Mouse (Mus musculus): Measurements from ENCODE around the gene Camta1. TPM values are rescaled to one million over a fixed set of nuclear protein-coding genes. Genes with fewer than 3 reads are reported as not detected.
A peak's percentile ranks its signal among the peaks of the same experiment; 100 is the strongest.

Camta1 gene
- polyA plus RNA-seq, 1 experiment from 2014 or later: 61.9 TPM

GRCm38 (mm10) chr4:150938063-150938452, 923.6 kb downstream of the Camta1 start:
- ATAC-seq (ENCODE audit: low FRiP score, low TSS enrichment) (no peak), DNase-seq (ENCODE audit: low spot score) (no peak)
- Histone ChIP-seq H3K4me3 (ENCODE audit: low read depth, low read length) (no peak overlapping the region), H3K9me3 (ENCODE audit: control insufficient read depth, low read length) (no peaks in the 10 kb centered on the region), H3K4me2 (replicated peaks; ENCODE audit: low read depth) (peak overlapping the region; percentile 25; the same call in 1 of the 2 replicates), H3K27ac (replicated peaks) (no peak overlapping the region), H3K9ac (ENCODE audit: low read length) (no peak overlapping the region), H3K4me1 (replicated peaks; ENCODE audit: control insufficient read depth, insufficient read depth) (no peaks in the 10 kb centered on the region), H3K36me3 (ENCODE audit: control insufficient read depth, insufficient read depth, low read length) (no peaks in the 10 kb centered on the region), H3K27me3 (ENCODE audit: control insufficient read depth, insufficient read depth, low read length) (no peaks in the 10 kb centered on the region)
- 44% methylated on average over 14 of the region's 14 CpGs for WGBS
- TF ChIP-seq EP300 (optimal IDR thresholded peaks at IDR 0.05): no peak
- TF ChIP-seq CTCF (IDR thresholded peaks at IDR 0.05; ENCODE audit: low read depth): no peak

GRCm38 (mm10) chr4:150937293-150938062, 924.2 kb downstream of the Camta1 start:
- Histone ChIP-seq H3K36me3 (ENCODE audit: control insufficient read depth, insufficient read depth, low read length) (no peaks in the 10 kb centered on the region), H3K4me2 (replicated peaks; ENCODE audit: low read depth) (peak overlapping the region; percentile 25; the same call in 1 of the 2 replicates), H3K9me3 (ENCODE audit: control insufficient read depth, low read length) (no peaks in the 10 kb centered on the region), H3K9ac (ENCODE audit: low read length) (no peak overlapping the region), H3K4me3 (ENCODE audit: low read depth, low read length) (no peak overlapping the region), H3K27ac (replicated peaks) (no peak overlapping the region), H3K27me3 (ENCODE audit: control insufficient read depth, insufficient read depth, low read length) (no peaks in the 10 kb centered on the region), H3K4me1 (replicated peaks; ENCODE audit: control insufficient read depth, insufficient read depth) (no peaks in the 10 kb centered on the region)
- WGBS: 75% methylated on average over 16 of the region's 16 CpGs
- DNase-seq (ENCODE audit: low spot score) (no peak), ATAC-seq (ENCODE audit: low FRiP score, low TSS enrichment) (no peak)
- TF ChIP-seq EP300 (optimal IDR thresholded peaks at IDR 0.05) (no peak), CTCF (IDR thresholded peaks at IDR 0.05; ENCODE audit: low read depth) (no peak)

- Histone ChIP-seq H3K27me3 (ENCODE audit: control insufficient read depth, insufficient read depth, low read length) (no peaks in the 10 kb centered on the region), H3K36me3 (ENCODE audit: control insufficient read depth, insufficient read depth, low read length) (no peaks in the 10 kb centered on the region), H3K4me3 (ENCODE audit: low read depth, low read length) (no peak overlapping the region), H3K4me1 (replicated peaks; ENCODE audit: control insufficient read depth, insufficient read depth) (no peaks in the 10 kb centered on the region), H3K4me2 (replicated peaks; ENCODE audit: low read depth) (no peak overlapping the region), H3K9ac (ENCODE audit: low read length) (no peak overlapping the region), H3K27ac (replicated peaks) (no peak overlapping the region), H3K9me3 (ENCODE audit: control insufficient read depth, low read length) (no peaks in the 10 kb centered on the region)
- 63% methylated on average over 1 of the region's 1 CpGs for WGBS
- DNase-seq (ENCODE audit: low spot score) (no peak), ATAC-seq (ENCODE audit: low FRiP score, low TSS enrichment) (no peak)
- TF ChIP-seq CTCF (IDR thresholded peaks at IDR 0.05; ENCODE audit: low read depth): no peak
- no peak for TF ChIP-seq EP300 (optimal IDR thresholded peaks at IDR 0.05)
Measured at GRCm38 (mm10) chr4:150933503-150933902, 928.2 kb downstream of the Camta1 start.

GRCm38 (mm10) chr4:150927789-150928188, 933.9 kb downstream of the Camta1 start:
- H3K4me1 ChIP-seq (replicated peaks; ENCODE audit: control insufficient read depth, insufficient read depth): no peaks in the 10 kb centered on the region
- no peaks in the 10 kb centered on the region for H3K27me3 ChIP-seq (ENCODE audit: control insufficient read depth, insufficient read depth, low read length)
- H3K9me3 ChIP-seq (ENCODE audit: control insufficient read depth, low read length): no peaks in the 10 kb centered on the region
- H3K27ac ChIP-seq (replicated peaks): no peak overlapping the region
- DNase-seq (ENCODE audit: low spot score): no peak
- no peaks in the 10 kb centered on the region for H3K36me3 ChIP-seq (ENCODE audit: control insufficient read depth, insufficient read depth, low read length)
- TF ChIP-seq EP300 (optimal IDR thresholded peaks at IDR 0.05): no peak
- no peak for TF ChIP-seq CTCF (IDR thresholded peaks at IDR 0.05; ENCODE audit: low read depth)
- no peak overlapping the region for H3K4me3 ChIP-seq (ENCODE audit: low read depth, low read length)
- no peak for ATAC-seq (ENCODE audit: low FRiP score, low TSS enrichment)
- no peak overlapping the region for H3K9ac ChIP-seq (ENCODE audit: low read length)
- H3K4me2 ChIP-seq (replicated peaks; ENCODE audit: low read depth): no peak overlapping the region
- WGBS: 45% methylated on average over 10 of the region's 10 CpGs

GRCm38 (mm10) chr4:150926924-150927705, 934.6 kb downstream of the Camta1 start:
- ATAC-seq (ENCODE audit: low FRiP score, low TSS enrichment): no peak
- no peak for DNase-seq (ENCODE audit: low spot score)
- WGBS: 49% methylated on average over 13 of the region's 14 CpGs

GRCm38 (mm10) chr4:150925923-150926322, 935.8 kb downstream of the Camta1 start:
- no peaks in the 10 kb centered on the region for H3K4me1 ChIP-seq (replicated peaks; ENCODE audit: control insufficient read depth, insufficient read depth)
- H3K4me3 ChIP-seq (ENCODE audit: low read depth, low read length): no peak overlapping the region
- no peak overlapping the region for H3K4me2 ChIP-seq (replicated peaks; ENCODE audit: low read depth)
- 51% methylated on average over 5 of the region's 5 CpGs for WGBS
- ATAC-seq (ENCODE audit: low FRiP score, low TSS enrichment) (no peak), DNase-seq (ENCODE audit: low spot score) (no peak)
- no peak overlapping the region for H3K27ac ChIP-seq (replicated peaks)
- no peaks in the 10 kb centered on the region for H3K9me3 ChIP-seq (ENCODE audit: control insufficient read depth, low read length)
- no peaks in the 10 kb centered on the region for H3K27me3 ChIP-seq (ENCODE audit: control insufficient read depth, insufficient read depth, low read length)
- peak; percentile 65 for TF ChIP-seq CTCF (IDR thresholded peaks at IDR 0.05; ENCODE audit: low read depth)
- TF ChIP-seq EP300 (optimal IDR thresholded peaks at IDR 0.05): no peak
- H3K36me3 ChIP-seq (ENCODE audit: control insufficient read depth, insufficient read depth, low read length): no peaks in the 10 kb centered on the region
- H3K9ac ChIP-seq (ENCODE audit: low read length): no peak overlapping the region

More at GRCm38 (mm10) chr4:150926924-150927705, 934.6 kb downstream of the Camta1 start:
- Histone ChIP-seq H3K4me2 (replicated peaks; ENCODE audit: low read depth) (no peak overlapping the region), H3K27ac (replicated peaks) (no peak overlapping the region), H3K4me3 (ENCODE audit: low read depth, low read length) (no peak overlapping the region), H3K27me3 (ENCODE audit: control insufficient read depth, insufficient read depth, low read length) (no peaks in the 10 kb centered on the region), H3K36me3 (ENCODE audit: control insufficient read depth, insufficient read depth, low read length) (no peaks in the 10 kb centered on the region), H3K9ac (ENCODE audit: low read length) (no peak overlapping the region), H3K9me3 (ENCODE audit: control insufficient read depth, low read length) (no peaks in the 10 kb centered on the region), H3K4me1 (replicated peaks; ENCODE audit: control insufficient read depth, insufficient read depth) (no peaks in the 10 kb centered on the region)
- TF ChIP-seq EP300 (optimal IDR thresholded peaks at IDR 0.05) (no peak), CTCF (IDR thresholded peaks at IDR 0.05; ENCODE audit: low read depth) (no peak)

All from stomach, postnatal 0 days (tissue).